Mouse (Mus musculus) lung, adult 2 months (tissue): ENCODE measurements around the gene Cfap300.

Experiments used
- CTCF ChIP-seq: fragments of 200-500 bp; IDR thresholded peaks from 2 replicates; pipeline ENCODE4 v1.5.1; 2011; ENCODE audit warnings: mild to moderate bottlenecking, low read length, control low read depth; ENCODE audit not compliant: insufficient read depth
- POLR2A ChIP-seq: fragments of 200-500 bp; IDR thresholded peaks from 2 replicates; pipeline ENCODE4 v1.6.1; 2011; ENCODE audit warnings: low read depth, mild to moderate bottlenecking, control low read depth, low read length, borderline replicate concordance; ENCODE audit errors: extremely low read depth

GRCm38 (mm10) chr9:8002806-8003205, 39.8 kb downstream of the Cfap300 start:
- no peak for TF ChIP-seq CTCF
- no peak for TF ChIP-seq POLR2A
